Comparison of ENCODE assay signal across 10 mouse cellular contexts in genomic region chr3:146260203-146260602, GRCm38 (mm10). TPM values are rescaled to one million over a fixed set of nuclear protein-coding genes. Genes with fewer than 3 reads are reported as not detected.
DNase-seq lines count a peak whose midpoint lies in the region; ATAC-seq lines count a peak whose summit lies in the region.
"Had no signal": no experiment of that assay in that cellular context is flagged by ENCODE, and none has a peak within 500 bp of the region (broad histone marks: within the 10 kb centered on the region; RNA-seq: fewer than 3 reads in every experiment).

No protein-coding gene starts in this region.

- ATAC-seq in megakaryocyte, adult 5-6 weeks (ENCODE audit: poor library complexity, severe bottlenecking) = peak; percentile 60
- ATAC-seq in megakaryocyte-erythroid progenitor cell, adult 5-6 weeks (replicated peaks; ENCODE audit: low FRiP score, low TSS enrichment, poor library complexity, severe bottlenecking) = no peak

- peak; percentile 70 to 71 for DNase-seq in kidney, adult 8-10 months
- no peak for DNase-seq in kidney, postnatal 4 days
- peak; percentile 89 for DNase-seq in gonadal fat pad, adult 2 months (ENCODE audit: low read depth)
- DNase-seq in lung, adult 18-20 months = peak; percentile 68 to 82
- no peak for DNase-seq in cerebellum, postnatal 25 days
- DNase-seq: gastrocnemius, postnatal 36 days; heart, postnatal 10 days; thymus, postnatal 14 days had no signal

RNA-seq across cellular contexts. Expression of gene Lpar3, which starts 39.4 kb away (rescaled TPM):
- polyA plus RNA-seq in gonadal fat pad, adult 2 months (2012; rRNA removed) = 0.55 and 0.58 TPM in 2 replicates
- total RNA-seq in megakaryocyte, adult 5-6 weeks (2015) = 0.14 TPM in 1 of 2 replicates, not detected in the other
- not detected in 2 replicates for total RNA-seq in megakaryocyte, adult 5-6 weeks (2017)
- total RNA-seq in megakaryocyte-erythroid progenitor cell, adult 5-6 weeks (2014; fragmentation: Nextera tagmentation) = not detected in 2 replicates
- total RNA-seq in megakaryocyte-erythroid progenitor cell, adult 5-6 weeks (2017) = not detected in 2 replicates

Comparison
In these comparisons a context has a peak if more than half of its experiments do, and no peak if none do; other contexts are left out.
1. DNase-seq: peak in kidney, adult 8-10 months (2 of 2), gonadal fat pad, adult 2 months (single experiment) and lung, adult 18-20 months (2 of 2); none in kidney, postnatal 4 days (0 of 2) and cerebellum, postnatal 25 days (0 of 2).